Mouse (Mus musculus) limb, embryonic 11.5 days (tissue): ENCODE results near the gene Acss1. TPM values are rescaled to one million over a fixed set of nuclear protein-coding genes. Genes with fewer than 3 reads are reported as not detected.

ENCODE experiments used
- ATAC-seq: fragments of 200-750 bp; cut with Nextera tagmentation; 2 replicates; pipeline ENCODE4 v1.8.0; 2017; ENCODE audit warnings: low read depth; ENCODE audit not compliant: insufficient number of reproducible peaks, low FRiP score, low TSS enrichment
- DNase-seq: peaks from one replicate; pipeline ENCODE4 v3.0.0-alpha.2; 2015; ENCODE audit warnings: low spot score
- H3K27ac ChIP-seq: fragments of 300-500 bp; sonication (generic); replicated peaks from 2 replicates; pipeline ENCODE4 v1.5.1; 2014; ENCODE audit warnings: low read depth, mild to moderate bottlenecking, low read length
- H3K27me3 ChIP-seq: fragments of 300-500 bp; sonication (generic); 2 replicates; pipeline ENCODE4 v1.6.1; 2014; ENCODE audit warnings: mild to moderate bottlenecking, low read length, mixed read lengths; ENCODE audit not compliant: control insufficient read depth, insufficient read depth
- H3K36me3 ChIP-seq: fragments of 300-500 bp; sonication (generic); 2 replicates; pipeline ENCODE4 v1.6.1; 2014; ENCODE audit warnings: mild to moderate bottlenecking, low read length, moderate library complexity, mixed read lengths; ENCODE audit not compliant: control insufficient read depth, insufficient read depth
- H3K4me1 ChIP-seq: fragments of 300-500 bp; sonication (generic); 2 replicates; pipeline ENCODE4 v1.6.1; 2014; ENCODE audit warnings: low read length, mixed read lengths; ENCODE audit not compliant: control insufficient read depth, insufficient read depth
- H3K4me2 ChIP-seq: fragments of 300-500 bp; sonication (generic); 2 replicates; pipeline ENCODE4 v1.6.1; 2014; ENCODE audit warnings: low read depth, mild to moderate bottlenecking, moderate library complexity; ENCODE audit not compliant: severe bottlenecking
- H3K4me3 ChIP-seq: fragments of 300-500 bp; sonication (generic); 2 replicates; pipeline ENCODE4 v1.5.1; 2014; ENCODE audit warnings: low read depth, low read length
- H3K9ac ChIP-seq: fragments of 300-500 bp; sonication (generic); 2 replicates; pipeline ENCODE4 v1.6.1; 2014; ENCODE audit warnings: mild to moderate bottlenecking, low read length
- H3K9me3 ChIP-seq: fragments of 300-500 bp; sonication (generic); 2 replicates; pipeline ENCODE4 v1.6.1; 2016; ENCODE audit warnings: low read length; ENCODE audit not compliant: control insufficient read depth
- WGBS: fragments of 180-500 bp; shearing (Covaris S2); extraction: QIAGEN DNeasy Blood & Tissue Kit; methylation state at CpG from one replicate; pipeline ENCODE4 v1.1.7; 2014; 5-methylcytosine and 5-hydroxymethylcytosine counted together
- polyA plus RNA-seq: library from polyadenylated mRNA; unstranded; fragments of >200 nt; fragmentation: Nextera tagmentation; extraction: Ambion mirVana; gene quantifications from 2 replicates; pipeline ENCODE4 v1.2.1, GENCODE M21; 2014

Acss1 gene
- polyA plus RNA-seq, 1 experiment from 2014 or later, result 4.2 TPM

DNA sequence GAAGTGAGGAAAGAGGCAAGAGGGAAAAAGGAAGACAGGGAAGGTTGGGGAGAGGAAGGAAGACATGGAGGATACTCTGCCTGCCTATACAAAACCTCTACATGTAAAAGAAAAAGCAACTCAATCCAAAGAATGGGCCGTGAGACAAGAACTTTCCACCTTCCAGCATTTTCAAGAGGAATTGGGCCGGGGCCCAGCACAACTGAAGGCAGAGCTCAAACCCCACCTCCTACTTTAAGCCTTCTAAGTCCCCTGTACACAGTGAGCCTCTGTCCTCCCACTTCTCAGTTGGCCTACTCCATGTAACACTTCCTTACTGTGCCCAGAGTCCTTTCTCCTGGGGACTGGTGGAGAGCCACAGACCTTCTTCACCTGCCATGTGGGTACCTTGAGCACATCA is 6.3 kb downstream of the Acss1 start:
- DNase-seq, result no peak

DNA sequence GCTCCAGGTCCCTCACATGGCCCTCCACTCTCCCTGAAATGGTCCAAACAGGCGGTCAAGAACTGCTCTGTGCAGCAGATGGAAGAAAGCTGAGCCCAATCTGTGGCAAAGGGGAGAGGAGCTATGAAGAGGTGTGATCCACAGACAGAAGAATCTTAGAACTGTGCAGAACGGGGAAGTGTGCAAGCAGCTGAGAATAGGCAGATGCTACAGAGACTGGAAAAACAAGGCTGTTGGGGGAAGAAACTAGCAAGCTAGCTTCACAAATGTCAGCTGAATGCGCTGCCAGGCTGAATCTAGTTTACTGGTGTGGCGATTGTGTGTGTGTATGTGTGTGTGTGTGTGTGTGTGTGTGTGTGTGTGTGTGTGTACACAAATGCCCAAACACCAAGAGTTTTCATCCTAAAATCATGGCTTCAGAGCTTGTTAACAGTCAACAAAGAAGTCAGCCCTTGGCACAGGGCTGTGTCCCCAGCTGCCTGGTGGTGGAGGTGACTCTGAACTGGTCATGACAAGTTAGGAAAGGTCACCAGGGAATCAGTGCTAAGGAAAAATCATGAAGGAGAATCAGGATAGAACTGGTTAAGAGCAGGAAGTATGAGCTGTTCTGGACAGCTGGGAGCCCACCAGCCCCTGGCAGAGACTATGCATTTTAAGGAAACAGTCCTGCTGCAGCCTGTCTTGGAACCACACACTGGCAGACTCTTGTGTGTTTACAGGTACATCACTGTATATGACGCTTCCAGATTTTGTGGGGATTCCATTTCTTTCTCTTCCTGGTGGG is 7.4 kb downstream of the Acss1 start:
- no peak for DNase-seq
- H3K9me3 ChIP-seq, result no peaks in the 10 kb centered on the region
- H3K36me3 ChIP-seq, result no peaks in the 10 kb centered on the region
- no peak overlapping the region for H3K9ac ChIP-seq
- H3K27ac ChIP-seq, result no peak overlapping the region
- 86% methylated on average over 5 of the region's 5 CpGs for WGBS
- no peaks in the 10 kb centered on the region for H3K4me1 ChIP-seq
- no peaks in the 10 kb centered on the region; the same call in 1 of the 2 replicates for H3K27me3 ChIP-seq
- no peak for ATAC-seq
- H3K4me2 ChIP-seq, result no peak overlapping the region
- H3K4me3 ChIP-seq, result no peak overlapping the region

More for the DNA sequence above, 6.3 kb downstream of the Acss1 start:
- H3K36me3 ChIP-seq, result no peaks in the 10 kb centered on the region
- 96% methylated on average over 2 of the region's 2 CpGs for WGBS
- H3K4me1 ChIP-seq, result no peaks in the 10 kb centered on the region
- no peak overlapping the region for H3K27ac ChIP-seq
- no peak overlapping the region for H3K4me2 ChIP-seq
- no peaks in the 10 kb centered on the region for H3K9me3 ChIP-seq
- no peak overlapping the region for H3K9ac ChIP-seq
- H3K4me3 ChIP-seq, result no peak overlapping the region
- no peak for ATAC-seq
- H3K27me3 ChIP-seq, result peaks cover 2% of the 10 kb centered on the region

DNA sequence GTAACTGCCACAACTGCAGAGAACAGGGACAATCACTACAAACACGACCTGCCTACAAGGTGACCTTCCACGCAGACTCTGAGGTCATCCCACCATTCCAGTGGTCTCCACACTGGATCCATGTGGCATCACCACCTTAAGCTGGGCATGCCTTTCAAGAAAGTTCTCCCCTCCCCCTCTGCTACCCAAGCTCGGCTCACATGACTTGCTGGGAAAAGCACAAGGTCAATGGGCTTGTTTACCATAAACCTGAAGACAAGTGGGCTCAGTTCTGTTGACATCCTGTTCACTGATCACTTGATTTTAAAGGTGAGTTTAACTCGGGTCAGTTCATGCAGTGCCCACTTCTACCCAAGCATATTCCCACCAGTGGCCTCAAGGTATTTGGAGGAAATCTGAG is 8.3 kb downstream of the Acss1 start:
- Histone ChIP-seq H3K27me3 (no peaks in the 10 kb centered on the region), H3K27ac (no peak overlapping the region), H3K4me2 (no peak overlapping the region), H3K9me3 (no peaks in the 10 kb centered on the region), H3K4me3 (no peak overlapping the region), H3K4me1 (no peaks in the 10 kb centered on the region), H3K9ac (no peak overlapping the region), H3K36me3 (no peaks in the 10 kb centered on the region)
- WGBS, result 74% methylated on average over 4 of the region's 4 CpGs
- no peak for ATAC-seq
- DNase-seq, result no peak

DNA sequence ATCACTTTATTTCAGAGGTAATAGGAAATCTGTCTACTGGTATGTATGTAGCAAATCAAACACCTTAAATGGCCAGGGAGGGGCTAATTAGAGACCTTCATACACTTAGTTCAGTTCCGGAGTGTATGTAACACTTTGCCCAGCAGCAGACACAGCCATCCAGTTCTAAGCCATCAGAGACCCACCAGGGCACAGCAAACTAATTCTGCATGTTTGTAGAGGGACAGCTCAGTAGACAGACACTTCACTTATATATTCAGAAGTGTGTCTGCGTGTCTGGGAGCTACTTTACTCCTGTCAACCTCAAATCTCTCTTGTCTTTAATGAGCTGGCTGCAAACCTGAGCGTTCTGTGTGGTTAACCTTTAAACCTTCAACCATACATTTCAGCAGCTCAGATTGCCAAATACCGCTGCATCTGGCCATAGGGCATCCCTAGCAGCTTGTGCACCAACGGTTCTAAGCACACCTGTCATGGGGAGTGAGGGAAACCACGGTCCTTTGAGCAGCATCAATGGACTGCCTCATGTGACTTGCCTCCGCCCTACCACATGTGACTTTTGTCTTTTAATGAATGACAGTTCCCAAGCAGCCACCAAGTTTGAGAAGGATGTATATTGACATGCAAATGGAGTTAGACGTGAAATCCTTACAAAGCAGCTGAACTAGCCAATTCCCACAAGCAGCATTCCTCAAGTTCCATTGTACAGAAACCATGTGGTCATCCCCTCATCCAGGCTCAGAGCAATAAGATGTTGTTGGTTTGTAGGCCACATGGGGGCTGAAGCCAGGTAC is 11.1 kb downstream of the Acss1 start:
- Histone ChIP-seq H3K9me3 (no peaks in the 10 kb centered on the region), H3K36me3 (no peaks in the 10 kb centered on the region), H3K27ac (no peak overlapping the region), H3K4me2 (no peak overlapping the region), H3K4me3 (no peak overlapping the region), H3K4me1 (no peaks in the 10 kb centered on the region), H3K9ac (no peak overlapping the region), H3K27me3 (no peaks in the 10 kb centered on the region)
- 74% methylated on average over 8 of the region's 8 CpGs for WGBS
- ATAC-seq (no peak), DNase-seq (no peak)

DNA sequence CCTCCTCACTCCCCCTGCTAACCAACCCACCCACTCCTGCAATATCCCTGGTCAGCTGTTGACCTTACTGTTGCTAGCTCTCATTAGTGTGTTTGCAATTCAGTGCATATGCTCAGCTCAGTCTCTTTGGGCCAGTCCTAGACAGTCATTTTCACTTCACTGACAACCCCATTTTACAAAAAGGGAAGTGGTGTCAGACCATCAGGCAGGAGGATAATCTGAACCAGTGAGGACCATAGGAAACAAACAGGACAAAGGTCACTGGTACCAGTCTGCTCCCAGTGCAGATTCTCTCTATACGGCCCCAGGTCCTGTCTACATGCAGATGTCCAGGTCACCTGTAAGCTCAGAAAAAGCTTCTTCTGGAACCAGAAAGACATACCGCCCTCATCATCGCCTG is 12.2 kb downstream of the Acss1 start:
- ATAC-seq (no peak), DNase-seq (no peak)
- 92% methylated on average over 3 of the region's 3 CpGs for WGBS
- Histone ChIP-seq H3K36me3 (no peaks in the 10 kb centered on the region), H3K27me3 (no peaks in the 10 kb centered on the region), H3K4me1 (no peaks in the 10 kb centered on the region; the same call in 1 of the 2 replicates), H3K27ac (no peak overlapping the region), H3K9me3 (no peaks in the 10 kb centered on the region), H3K9ac (no peak overlapping the region), H3K4me3 (no peak overlapping the region), H3K4me2 (no peak overlapping the region)

DNA sequence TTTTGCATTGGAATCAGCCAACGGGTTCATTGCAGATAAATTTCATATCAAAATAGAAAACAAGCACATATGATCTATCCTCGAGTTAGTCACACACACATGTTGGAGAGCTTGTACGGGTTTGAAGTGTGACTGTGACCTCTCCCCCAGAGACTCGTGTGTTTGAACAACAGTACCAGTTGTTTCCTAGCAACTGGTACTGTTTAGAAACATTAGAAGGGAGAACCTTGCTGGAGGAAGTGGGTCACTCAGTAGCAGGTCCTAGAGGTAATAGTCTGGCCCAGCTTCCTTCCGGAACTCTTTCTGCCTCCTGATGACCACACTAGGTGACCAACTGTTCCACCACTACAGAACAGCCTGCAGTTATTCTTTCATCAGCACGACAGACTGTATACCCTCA is 13.0 kb downstream of the Acss1 start:
- H3K4me3 ChIP-seq, result no peak overlapping the region
- peaks cover 3% of the 10 kb centered on the region; the same call in 1 of the 2 replicates for H3K4me1 ChIP-seq
- no peak overlapping the region for H3K4me2 ChIP-seq
- H3K27ac ChIP-seq, result no peak overlapping the region
- WGBS, result 80% methylated on average over 6 of the region's 6 CpGs
- no peak for ATAC-seq
- H3K27me3 ChIP-seq, result no peaks in the 10 kb centered on the region
- DNase-seq, result no peak
- H3K9ac ChIP-seq, result no peak overlapping the region
- no peaks in the 10 kb centered on the region for H3K36me3 ChIP-seq
- H3K9me3 ChIP-seq, result no peaks in the 10 kb centered on the region

DNA sequence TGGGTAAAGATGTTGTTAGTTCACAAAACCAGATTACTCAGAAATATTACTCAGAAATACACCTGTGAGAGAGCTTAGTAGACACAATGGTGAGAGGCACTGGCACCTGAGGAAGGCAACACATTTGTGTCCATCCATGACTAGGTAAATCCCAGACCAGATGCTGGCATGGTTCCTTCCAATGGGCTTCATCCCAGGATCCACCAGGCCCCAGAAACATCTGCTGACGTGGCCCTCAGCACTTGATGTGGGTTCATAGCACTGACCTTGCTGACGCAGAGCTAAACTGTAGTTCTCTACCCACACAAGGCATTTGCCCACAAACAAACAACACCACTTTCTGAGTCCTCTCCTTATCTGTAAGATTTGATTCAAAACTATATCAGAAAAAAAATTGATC is 13.5 kb downstream of the Acss1 start:
- no peak for ATAC-seq
- no peak overlapping the region for H3K27ac ChIP-seq
- H3K4me2 ChIP-seq, result no peak overlapping the region
- H3K9me3 ChIP-seq, result no peaks in the 10 kb centered on the region
- no peaks in the 10 kb centered on the region for H3K36me3 ChIP-seq
- no peak overlapping the region for H3K9ac ChIP-seq
- no peaks in the 10 kb centered on the region for H3K27me3 ChIP-seq
- 83% methylated on average over 2 of the region's 2 CpGs for WGBS
- peaks cover 3% of the 10 kb centered on the region; the same call in 1 of the 2 replicates for H3K4me1 ChIP-seq
- no peak for DNase-seq
- H3K4me3 ChIP-seq, result no peak overlapping the region

DNA sequence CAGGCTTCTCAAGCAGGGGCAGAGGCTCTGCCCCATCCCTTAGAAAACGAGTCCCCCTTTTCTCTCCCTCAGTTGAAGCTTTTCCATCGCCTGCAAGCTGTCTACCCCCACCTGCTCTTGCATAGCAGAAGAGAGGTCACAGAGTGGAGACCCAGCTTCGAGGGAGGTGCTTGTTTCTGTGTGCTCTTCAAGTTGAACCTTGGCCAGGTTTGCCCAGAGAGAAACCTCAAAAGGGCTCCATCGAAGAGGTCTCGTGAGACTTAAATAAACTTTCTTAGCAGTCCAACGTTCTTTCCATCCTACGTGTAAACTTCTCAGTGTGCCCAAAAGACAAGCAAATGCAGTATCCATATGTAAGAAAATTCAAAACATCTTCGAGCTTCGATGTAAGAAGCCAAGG is 16.9 kb downstream of the Acss1 start:
- WGBS, result 67% methylated on average over 9 of the region's 9 CpGs
- Histone ChIP-seq H3K27me3 (no peaks in the 10 kb centered on the region), H3K4me2 (no peak overlapping the region), H3K9ac (no peak overlapping the region), H3K4me1 (peaks cover 5% of the 10 kb centered on the region; the same call in 1 of the 2 replicates), H3K4me3 (no peak overlapping the region), H3K9me3 (no peaks in the 10 kb centered on the region), H3K36me3 (no peaks in the 10 kb centered on the region), H3K27ac (no peak overlapping the region)
- DNase-seq (no peak), ATAC-seq (no peak)
